Mouse (Mus musculus): Measurements from ENCODE around the gene Klhl33. TPM values are rescaled to one million over a fixed set of nuclear protein-coding genes. Genes with fewer than 3 reads are reported as not detected.
"Not testable (repeated sequence)": the region's sequence is repeated elsewhere in the genome, so short reads cannot be mapped to it uniquely, and the experiment has no call there.

The Klhl33 gene
- total and polyA plus RNA-seq, 3 experiments = 14.4 to 25.8 (median 22.3) TPM

- DNase-seq = no peak
- TF ChIP-seq CTCF (IDR thresholded peaks at IDR 0.05) (no peak), POLR2A (IDR thresholded peaks at IDR 0.05; ENCODE audit: insufficient read depth, low read depth, low read length) (no peak), EP300 (IDR thresholded peaks at IDR 0.05; ENCODE audit: insufficient read depth, low read depth, low read length) (no peak)
- no peaks in the 10 kb centered on the region; the same call in 1 of the 2 replicates for H3K36me3 ChIP-seq (ENCODE audit: control insufficient read depth, insufficient read depth, low read length)
These were observed 14.0 kb upstream of the Klhl33 start for GRCm38 (mm10) chr14:50911356-50911755.

GRCm38 (mm10) chr14:50908126-50908525, 10.8 kb upstream of the Klhl33 start:
- Histone ChIP-seq H3K36me3 (ENCODE audit: control insufficient read depth, insufficient read depth, low read length) (no peaks in the 10 kb centered on the region), H3K27me3 (ENCODE audit: control insufficient read depth, insufficient read depth, low read length) (no peaks in the 10 kb centered on the region), H3K4me1 (ENCODE audit: control insufficient read depth, insufficient read depth, low read length) (no peaks in the 10 kb centered on the region), H3K79me2 (replicated peaks; ENCODE audit: control insufficient read depth, insufficient read depth, low read length) (no peaks in the 10 kb centered on the region), H3K9ac (ENCODE audit: low read depth, low read length) (no peak overlapping the region), H3K27ac (no peak overlapping the region), H3K4me3 (no peak overlapping the region)
- no peak for DNase-seq
- 66% methylated on average over 4 of the region's 4 CpGs for WGBS
- intact Hi-C loops (cut with DNase I) = no loop called here
- no peak for TF ChIP-seq EP300 (IDR thresholded peaks at IDR 0.05; ENCODE audit: insufficient read depth, low read depth, low read length)
- no peak for TF ChIP-seq CTCF (IDR thresholded peaks at IDR 0.05)
- no peak for TF ChIP-seq POLR2A (IDR thresholded peaks at IDR 0.05; ENCODE audit: insufficient read depth, low read depth, low read length)

More at GRCm38 (mm10) chr14:50911356-50911755, 14.0 kb upstream of the Klhl33 start:
- intact Hi-C loops (cut with DNase I) = no loop called here
- Histone ChIP-seq H3K79me2 (replicated peaks; ENCODE audit: control insufficient read depth, insufficient read depth, low read length) (no peaks in the 10 kb centered on the region), H3K27me3 (ENCODE audit: control insufficient read depth, insufficient read depth, low read length) (no peaks in the 10 kb centered on the region), H3K4me3 (no peak overlapping the region), H3K9ac (ENCODE audit: low read depth, low read length) (no peak overlapping the region), H3K27ac (no peak overlapping the region), H3K4me1 (ENCODE audit: control insufficient read depth, insufficient read depth, low read length) (no peaks in the 10 kb centered on the region)
- 60% methylated on average over 3 of the region's 3 CpGs for WGBS

- H3K27me3 ChIP-seq (ENCODE audit: control insufficient read depth, insufficient read depth, low read length); H3K9ac ChIP-seq (ENCODE audit: low read depth, low read length); intact Hi-C loops (cut with DNase I); H3K27ac ChIP-seq; H3K4me1 ChIP-seq (ENCODE audit: control insufficient read depth, insufficient read depth, low read length); DNase-seq; H3K36me3 ChIP-seq (ENCODE audit: control insufficient read depth, insufficient read depth, low read length); H3K79me2 ChIP-seq (replicated peaks; ENCODE audit: control insufficient read depth, insufficient read depth, low read length); H3K4me3 ChIP-seq: not testable (repeated sequence)
These were observed 8.0 kb upstream of the Klhl33 start for GRCm38 (mm10) chr14:50905327-50905726.

- TF ChIP-seq POLR2A (IDR thresholded peaks at IDR 0.05; ENCODE audit: insufficient read depth, low read depth, low read length) (no peak), CTCF (IDR thresholded peaks at IDR 0.05) (no peak)
- Histone ChIP-seq H3K79me2 (replicated peaks; ENCODE audit: control insufficient read depth, insufficient read depth, low read length) (no peaks in the 10 kb centered on the region), H3K36me3 (ENCODE audit: control insufficient read depth, insufficient read depth, low read length) (no peaks in the 10 kb centered on the region), H3K4me1 (ENCODE audit: control insufficient read depth, insufficient read depth, low read length) (no peaks in the 10 kb centered on the region), H3K27me3 (ENCODE audit: control insufficient read depth, insufficient read depth, low read length) (no peaks in the 10 kb centered on the region), H3K9ac (ENCODE audit: low read depth, low read length) (no peak overlapping the region), H3K27ac (no peak overlapping the region), H3K4me3 (no peak overlapping the region)
- no peak for DNase-seq
- WGBS = 90% methylated on average over 4 of the region's 4 CpGs
- intact Hi-C loops (cut with DNase I) = no loop called here
These were observed 7.5 kb upstream of the Klhl33 start for GRCm38 (mm10) chr14:50904828-50905129.

- Histone ChIP-seq H3K4me1 (ENCODE audit: control insufficient read depth, insufficient read depth, low read length) (no peaks in the 10 kb centered on the region), H3K4me3 (peak overlapping the region; percentile 32; the same call in 1 of the 2 replicates), H3K9ac (ENCODE audit: low read depth, low read length) (peak overlapping the region; percentile 21), H3K79me2 (replicated peaks; ENCODE audit: control insufficient read depth, insufficient read depth, low read length) (no peaks in the 10 kb centered on the region), H3K27ac (no peak overlapping the region), H3K36me3 (ENCODE audit: control insufficient read depth, insufficient read depth, low read length) (no peaks in the 10 kb centered on the region), H3K27me3 (ENCODE audit: control insufficient read depth, insufficient read depth, low read length) (no peaks in the 10 kb centered on the region)
- WGBS = 14% methylated on average over 26 of the region's 26 CpGs
- peak; percentile 60 for TF ChIP-seq CTCF (IDR thresholded peaks at IDR 0.05)
- TF ChIP-seq POLR2A (IDR thresholded peaks at IDR 0.05; ENCODE audit: insufficient read depth, low read depth, low read length) = no peak
- TF ChIP-seq EP300 (IDR thresholded peaks at IDR 0.05; ENCODE audit: insufficient read depth, low read depth, low read length) = no peak
- intact Hi-C loops (cut with DNase I) = no loop called here
- DNase-seq = peak; percentile 42 to 50
These were observed 6.9 kb upstream of the Klhl33 start for GRCm38 (mm10) chr14:50903973-50904827.

GRCm38 (mm10) chr14:50897992-50898391, 685 bp upstream of the Klhl33 start:
- H3K79me2 ChIP-seq (replicated peaks; ENCODE audit: control insufficient read depth, insufficient read depth, low read length); intact Hi-C loops (cut with DNase I); H3K27me3 ChIP-seq (ENCODE audit: control insufficient read depth, insufficient read depth, low read length); H3K9ac ChIP-seq (ENCODE audit: low read depth, low read length); DNase-seq; H3K4me3 ChIP-seq; H3K4me1 ChIP-seq (ENCODE audit: control insufficient read depth, insufficient read depth, low read length); H3K36me3 ChIP-seq (ENCODE audit: control insufficient read depth, insufficient read depth, low read length): not testable (repeated sequence)
- WGBS = 87% methylated on average over 2 of the region's 2 CpGs
- peak overlapping the region; percentile 91; the same call in 1 of the 2 replicates for H3K27ac ChIP-seq

Data from heart, adult 2 months (tissue).